Mouse (Mus musculus) myocyte (in vitro differentiated cells): ENCODE data around the gene Itgb2. TPM values are rescaled to one million over a fixed set of nuclear protein-coding genes. Genes with fewer than 3 reads are reported as not detected.
A peak's percentile ranks its signal among the peaks of the same experiment; 100 is the strongest.

Experiments
- H3K27me3 ChIP-seq: one replicate; pipeline ENCODE4 v1.6.1; 2011; ENCODE audit not compliant: control insufficient read depth, insufficient read depth, insufficient read length
- H3K36me3 ChIP-seq: one replicate; pipeline ENCODE4 v1.6.1; 2011; ENCODE audit not compliant: control insufficient read depth, insufficient read depth
- H3K4me2 ChIP-seq: one replicate; pipeline ENCODE4 v1.6.1; 2011; ENCODE audit warnings: low read depth, control low read depth
- H3K4me3 ChIP-seq: one replicate; pipeline ENCODE4 v1.5.1; 2011; ENCODE audit warnings: mild to moderate bottlenecking, control low read depth, moderate library complexity
- H3K79me2 ChIP-seq: one replicate; pipeline ENCODE4 v1.6.1; 2011; ENCODE audit not compliant: control insufficient read depth, insufficient read depth
- H3ac ChIP-seq: one replicate; pipeline ENCODE4 v1.6.1; 2011; ENCODE audit not compliant: control insufficient read depth, insufficient read length
- CEBPB ChIP-seq: IDR thresholded peaks from 2 replicates; pipeline ENCODE4 v1.6.1; 2011; ENCODE audit warnings: mild to moderate bottlenecking, moderate library complexity; ENCODE audit not compliant: poor library complexity, insufficient read depth, severe bottlenecking
- E2F4 ChIP-seq: IDR thresholded peaks from one replicate; pipeline ENCODE4 v1.6.1; 2011; ENCODE audit warnings: mild to moderate bottlenecking, control low read depth, moderate library complexity; ENCODE audit not compliant: insufficient read depth
- MAX ChIP-seq: IDR thresholded peaks from one replicate; pipeline ENCODE4 v1.6.1; 2011; ENCODE audit warnings: low read depth, mild to moderate bottlenecking, control low read depth
- MYOD1 ChIP-seq, 3 experiments: IDR thresholded peaks; one replicate each; pipeline ENCODE4 v1.6.1; 2011; ENCODE audit warnings: control low read depth in 2 of 3, low read depth in 2 of 3, mild to moderate bottlenecking in 2 of 3, moderate library complexity in 1 of 3; ENCODE audit not compliant: insufficient read length in 2 of 3, control insufficient read depth in 1 of 3
- MYOG ChIP-seq, 3 experiments: IDR thresholded peaks; one replicate each; pipeline ENCODE4 v1.6.1; 2011; ENCODE audit warnings: control low read depth in 2 of 3, low read depth in 2 of 3, mild to moderate bottlenecking in 2 of 3; ENCODE audit not compliant: insufficient read length in 2 of 3, control insufficient read depth in 1 of 3, insufficient read depth in 1 of 3
- POLR2A ChIP-seq: IDR thresholded peaks from one replicate; pipeline ENCODE4 v1.6.1; 2011; ENCODE audit warnings: low read depth, mild to moderate bottlenecking, control low read depth, moderate library complexity; ENCODE audit not compliant: insufficient read length
- POLR2AphosphoS2 ChIP-seq: IDR thresholded peaks from one replicate; pipeline ENCODE4 v1.6.1; 2011; ENCODE audit warnings: low read depth, control low read depth; ENCODE audit not compliant: insufficient read length
- REST ChIP-seq: IDR thresholded peaks from one replicate; pipeline ENCODE4 v1.6.1; 2011; ENCODE audit warnings: mild to moderate bottlenecking, control low read depth, moderate library complexity; ENCODE audit not compliant: insufficient read depth, insufficient read length
- SRF ChIP-seq: IDR thresholded peaks from one replicate; pipeline ENCODE4 v1.6.1; 2011; ENCODE audit warnings: low read depth; ENCODE audit not compliant: control insufficient read depth, insufficient read length
- TCF12 ChIP-seq: IDR thresholded peaks from one replicate; pipeline ENCODE4 v1.6.1; 2011; ENCODE audit warnings: mild to moderate bottlenecking, control low read depth; ENCODE audit not compliant: poor library complexity, insufficient read depth, severe bottlenecking
- TCF3 ChIP-seq: IDR thresholded peaks from one replicate; pipeline ENCODE4 v1.6.1; 2011; ENCODE audit warnings: low read depth, control low read depth; ENCODE audit not compliant: insufficient read length
- USF1 ChIP-seq: IDR thresholded peaks from one replicate; pipeline ENCODE4 v1.6.1; 2011; ENCODE audit warnings: low read depth, mild to moderate bottlenecking, control low read depth, moderate library complexity
- polyA plus RNA-seq: library from polyadenylated mRNA; unstranded; fragments of >200 nt; fragmentation: generic; extraction: Trizol; gene quantifications from one replicate; pipeline ENCODE4 v1.2.1, GENCODE M21; 2012; ENCODE audit warnings: missing spikeins

Gene Itgb2
- 1.3 TPM for polyA plus RNA-seq

GRCm38 (mm10) chr10:77530140-77530539, at the start of gene Itgb2:
Gene Itgb2 (plus strand): TSS chr10:77530252.
- H3K27me3 ChIP-seq = no peaks in the 10 kb centered on the region
- H3K4me2 ChIP-seq = peak within 1 kb of the TSS; percentile 44
- no peaks in the 10 kb centered on the region for H3K79me2 ChIP-seq
- no peaks in the 10 kb centered on the region for H3K36me3 ChIP-seq
- no peak within 1 kb of the TSS for H3K4me3 ChIP-seq
- H3ac ChIP-seq = no peak within 1 kb of the TSS
- TF ChIP-seq TCF12 (no peak), POLR2A (no peak), MYOD1 (IDR thresholded peaks at IDR 0.05; ENCODE audit: control insufficient read depth in 1 of 3, insufficient read length in 2 of 3, low read depth in 2 of 3) (no peak), E2F4 (no peak), USF1 (no peak), CEBPB (no peak), POLR2AphosphoS2 (no peak), REST (no peak), MAX (no peak), MYOG (IDR thresholded peaks at IDR 0.05; ENCODE audit: control insufficient read depth in 1 of 3, insufficient read depth in 1 of 3, insufficient read length in 2 of 3, low read depth in 2 of 3) (no peak), TCF3 (no peak), SRF (no peak)

- no peaks in the 10 kb centered on the region for H3K27me3 ChIP-seq
- H3K4me2 ChIP-seq = no peak overlapping the region
- no peaks in the 10 kb centered on the region for H3K36me3 ChIP-seq
- H3K79me2 ChIP-seq = no peaks in the 10 kb centered on the region
- TF ChIP-seq REST = no peak
- TF ChIP-seq USF1 = no peak
- TF ChIP-seq SRF = no peak
- TF ChIP-seq TCF12 = no peak
- no peak for TF ChIP-seq TCF3
- no peak for TF ChIP-seq POLR2AphosphoS2
- H3K4me3 ChIP-seq = no peak overlapping the region
- H3ac ChIP-seq = no peak overlapping the region
These were observed 48.2 kb upstream of the Itgb2 start for GRCm38 (mm10) chr10:77481814-77482213.

- no peak for TF ChIP-seq USF1
- TF ChIP-seq MYOG (IDR thresholded peaks at IDR 0.05; ENCODE audit: control insufficient read depth in 1 of 3, insufficient read depth in 1 of 3, insufficient read length in 2 of 3, low read depth in 2 of 3) = peak in 1 of 3 experiments; percentile 65
- TF ChIP-seq TCF3 = no peak
- TF ChIP-seq REST = no peak
- TF ChIP-seq MYOD1 (IDR thresholded peaks at IDR 0.05; ENCODE audit: control insufficient read depth in 1 of 3, insufficient read length in 2 of 3, low read depth in 2 of 3) = peak in 2 of 3 experiments; percentile 9 to 48
- TF ChIP-seq CEBPB = no peak
- TF ChIP-seq POLR2AphosphoS2 = no peak
- no peak for TF ChIP-seq POLR2A
- no peaks in the 10 kb centered on the region for H3K27me3 ChIP-seq
- H3K4me2 ChIP-seq = no peak overlapping the region
These were observed 45.7 kb upstream of the Itgb2 start for GRCm38 (mm10) chr10:77484205-77484935.

GRCm38 (mm10) chr10:77485786-77486185, 44.3 kb upstream of the Itgb2 start:
- no peak overlapping the region for H3K4me2 ChIP-seq
- no peak for TF ChIP-seq SRF
- H3ac ChIP-seq = no peak overlapping the region
- H3K36me3 ChIP-seq = peaks cover 7% of the 10 kb centered on the region
- H3K27me3 ChIP-seq = no peaks in the 10 kb centered on the region
- no peaks in the 10 kb centered on the region for H3K79me2 ChIP-seq
- no peak overlapping the region for H3K4me3 ChIP-seq

More at GRCm38 (mm10) chr10:77484205-77484935, 45.7 kb upstream of the Itgb2 start:
- Histone ChIP-seq H3K79me2 (no peaks in the 10 kb centered on the region), H3K36me3 (peaks cover 7% of the 10 kb centered on the region), H3ac (no peak overlapping the region), H3K4me3 (no peak overlapping the region)

GRCm38 (mm10) chr10:77488168-77488567, 41.9 kb upstream of the Itgb2 start:
- Histone ChIP-seq H3K4me3 (no peak overlapping the region), H3ac (no peak overlapping the region), H3K4me2 (no peak overlapping the region), H3K79me2 (no peaks in the 10 kb centered on the region), H3K27me3 (no peaks in the 10 kb centered on the region), H3K36me3 (peaks cover 12% of the 10 kb centered on the region)
- TF ChIP-seq SRF (no peak), E2F4 (no peak), POLR2AphosphoS2 (no peak), USF1 (no peak), MAX (no peak), CEBPB (no peak), TCF3 (no peak)
